Mouse (Mus musculus): ENCODE measurements around the gene Stfa1.

DNA sequence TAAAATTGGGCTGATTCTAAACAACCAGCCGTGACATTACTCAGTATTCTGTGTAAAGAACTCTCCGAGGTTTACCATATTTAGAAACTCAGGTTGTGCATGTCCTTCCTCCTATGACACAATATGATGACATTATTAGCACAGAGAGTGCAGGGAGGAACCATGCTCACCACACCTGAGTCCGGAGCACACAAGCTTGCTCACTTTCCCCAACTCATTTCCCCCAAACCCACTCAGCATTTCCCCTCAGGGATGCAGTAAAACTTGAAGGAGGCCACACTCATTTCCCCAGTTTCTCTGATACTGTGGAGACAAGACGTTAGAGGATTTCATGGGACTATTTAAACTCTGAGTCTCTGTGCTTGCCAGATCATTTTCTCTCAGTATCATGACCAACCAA, 12.4 kb downstream of the Stfa1 start:
- TF ChIP-seq POLR2A (IDR thresholded peaks at IDR 0.05; ENCODE audit: insufficient read depth, low read length) (no peak), CTCF (IDR thresholded peaks at IDR 0.05; ENCODE audit: low read depth, low read length) (no peak)

Data from ES-Bruce4 (cell line).